Mouse (Mus musculus) stomach, embryonic 14.5 days (tissue): ENCODE results near the gene Krt81. TPM values are rescaled to one million over a fixed set of nuclear protein-coding genes. Genes with fewer than 3 reads are reported as not detected.

Experiments
- ATAC-seq: fragments of 200-750 bp; cut with Nextera tagmentation; 2 replicates; pipeline ENCODE4 v1.8.0; 2017; ENCODE audit warnings: low read depth, moderate TSS enrichment; ENCODE audit not compliant: insufficient number of reproducible peaks, insufficient read depth, low FRiP score
- H3K27ac ChIP-seq: fragments of 300-500 bp; sonication (generic); 2 replicates; pipeline ENCODE4 v1.5.1; 2014; ENCODE audit warnings: mild to moderate bottlenecking, low read length, moderate library complexity, mixed read lengths
- H3K27me3 ChIP-seq: fragments of 300-500 bp; sonication (generic); 2 replicates; pipeline ENCODE4 v1.6.1; 2014; ENCODE audit warnings: low read length, control low read depth, mixed read lengths; ENCODE audit not compliant: control insufficient read depth, insufficient read depth
- H3K36me3 ChIP-seq: fragments of 300-500 bp; sonication (generic); 2 replicates; pipeline ENCODE4 v1.6.1; 2014; ENCODE audit warnings: mild to moderate bottlenecking, control low read depth, low read length, moderate library complexity, mixed read lengths; ENCODE audit not compliant: control insufficient read depth, insufficient read depth
- H3K4me1 ChIP-seq: fragments of 300-500 bp; sonication (generic); 2 replicates; pipeline ENCODE4 v1.6.1; 2014; ENCODE audit warnings: low read length, control low read depth, mixed read lengths; ENCODE audit not compliant: control insufficient read depth, insufficient read depth
- H3K4me2 ChIP-seq: fragments of 300-500 bp; sonication (generic); replicated peaks from 2 replicates; pipeline ENCODE4 v1.6.1; 2014; ENCODE audit warnings: low read depth, low read length, control low read depth
- H3K4me3 ChIP-seq: fragments of 300-500 bp; sonication (generic); 2 replicates; pipeline ENCODE4 v1.5.1; 2014; ENCODE audit warnings: low read depth, low read length, control low read depth
- H3K9ac ChIP-seq: fragments of 300-500 bp; sonication (generic); replicated peaks from 2 replicates; pipeline ENCODE4 v1.6.1; 2014; ENCODE audit warnings: low read depth, mild to moderate bottlenecking, control low read depth, low read length, moderate library complexity, mixed read lengths
- H3K9me3 ChIP-seq: fragments of 300-500 bp; sonication (generic); 2 replicates; pipeline ENCODE4 v1.6.1; 2016; ENCODE audit warnings: low read depth, low read length, control low read depth; ENCODE audit not compliant: control insufficient read depth
- WGBS: fragments of 180-500 bp; shearing (Covaris S2); extraction: QIAGEN DNeasy Blood & Tissue Kit; methylation state at CpG from one replicate; pipeline ENCODE4 v1.1.7; 2014; 5-methylcytosine and 5-hydroxymethylcytosine counted together
- polyA plus RNA-seq: library from polyadenylated mRNA; unstranded; fragments of >200 nt; fragmentation: Nextera tagmentation; extraction: Ambion mirVana; gene quantifications from 2 replicates; pipeline ENCODE4 v1.2.1, GENCODE M21; 2014

Gene Krt81
- not detected in 2 replicates for polyA plus RNA-seq

- H3K27ac ChIP-seq, result no peak within 1 kb of the TSS
- no peak within 1 kb of the TSS for H3K4me3 ChIP-seq
- H3K4me2 ChIP-seq, result no peak within 1 kb of the TSS
- no peaks in the 10 kb centered on the region for H3K36me3 ChIP-seq
- H3K9me3 ChIP-seq, result no peaks in the 10 kb centered on the region
- ATAC-seq, result no peak
- H3K9ac ChIP-seq, result no peak within 1 kb of the TSS
- H3K4me1 ChIP-seq, result no peaks in the 10 kb centered on the region
- no peaks in the 10 kb centered on the region for H3K27me3 ChIP-seq
- WGBS, result 83% methylated on average over 13 of the region's 13 CpGs
These were observed at the start of gene Krt81 for GRCm38 (mm10) chr15:101463651-101464050. Krt81 (minus strand) TSS chr15:101463751.

GRCm38 (mm10) chr15:101508247-101508646, 44.7 kb upstream of the Krt81 start:
- no peaks in the 10 kb centered on the region for H3K9me3 ChIP-seq
- no peak overlapping the region for H3K9ac ChIP-seq
- no peak overlapping the region for H3K4me3 ChIP-seq
- ATAC-seq, result no peak
- no peaks in the 10 kb centered on the region for H3K36me3 ChIP-seq
- no peak overlapping the region for H3K27ac ChIP-seq
- H3K4me1 ChIP-seq, result no peaks in the 10 kb centered on the region
- H3K27me3 ChIP-seq, result no peaks in the 10 kb centered on the region
- 42% methylated on average over 9 of the region's 9 CpGs for WGBS
- H3K4me2 ChIP-seq, result no peak overlapping the region

- Histone ChIP-seq H3K36me3 (no peaks in the 10 kb centered on the region), H3K9ac (no peak overlapping the region), H3K4me1 (no peaks in the 10 kb centered on the region), H3K9me3 (no peaks in the 10 kb centered on the region), H3K4me2 (no peak overlapping the region), H3K27me3 (no peaks in the 10 kb centered on the region), H3K27ac (no peak overlapping the region), H3K4me3 (no peak overlapping the region)
- WGBS, result 46% methylated on average over 14 of the region's 14 CpGs
- no peak for ATAC-seq
These were observed 43.6 kb upstream of the Krt81 start for GRCm38 (mm10) chr15:101506896-101507758.

GRCm38 (mm10) chr15:101497181-101497580, 33.6 kb upstream of the Krt81 start:
- H3K9ac ChIP-seq, result no peak overlapping the region
- no peaks in the 10 kb centered on the region for H3K9me3 ChIP-seq
- H3K4me3 ChIP-seq, result no peak overlapping the region
- no peak overlapping the region for H3K27ac ChIP-seq
- H3K4me2 ChIP-seq, result no peak overlapping the region
- no peaks in the 10 kb centered on the region for H3K27me3 ChIP-seq
- H3K36me3 ChIP-seq, result no peaks in the 10 kb centered on the region
- no peak for ATAC-seq
- 55% methylated on average over 2 of the region's 2 CpGs for WGBS
- peaks cover 5% of the 10 kb centered on the region for H3K4me1 ChIP-seq

- H3K4me3 ChIP-seq, result no peak overlapping the region
- H3K4me2 ChIP-seq, result no peak overlapping the region
- no peak overlapping the region for H3K9ac ChIP-seq
- peaks cover 5% of the 10 kb centered on the region for H3K4me1 ChIP-seq
- 76% methylated on average over 8 of the region's 8 CpGs for WGBS
- H3K27me3 ChIP-seq, result no peaks in the 10 kb centered on the region
- H3K9me3 ChIP-seq, result no peaks in the 10 kb centered on the region
- H3K36me3 ChIP-seq, result no peaks in the 10 kb centered on the region
- no peak for ATAC-seq
- H3K27ac ChIP-seq, result no peak overlapping the region
These were observed 31.7 kb upstream of the Krt81 start for GRCm38 (mm10) chr15:101495266-101495665.

GRCm38 (mm10) chr15:101494203-101494602, 30.7 kb upstream of the Krt81 start:
- 69% methylated on average over 1 of the region's 1 CpGs for WGBS
- no peak for ATAC-seq
- H3K9me3 ChIP-seq, result no peaks in the 10 kb centered on the region
- H3K4me3 ChIP-seq, result no peak overlapping the region
- peaks cover 5% of the 10 kb centered on the region for H3K4me1 ChIP-seq
- H3K36me3 ChIP-seq, result no peaks in the 10 kb centered on the region
- no peak overlapping the region for H3K27ac ChIP-seq
- H3K4me2 ChIP-seq, result no peak overlapping the region
- no peaks in the 10 kb centered on the region for H3K27me3 ChIP-seq
- H3K9ac ChIP-seq, result no peak overlapping the region

- no peak overlapping the region for H3K4me2 ChIP-seq
- H3K9me3 ChIP-seq, result no peaks in the 10 kb centered on the region
- no peak overlapping the region for H3K4me3 ChIP-seq
- peaks cover 5% of the 10 kb centered on the region for H3K4me1 ChIP-seq
- H3K36me3 ChIP-seq, result no peaks in the 10 kb centered on the region
- H3K27ac ChIP-seq, result no peak overlapping the region
- no peak overlapping the region for H3K9ac ChIP-seq
- ATAC-seq, result no peak
- no peaks in the 10 kb centered on the region for H3K27me3 ChIP-seq
- 95% methylated on average over 6 of the region's 6 CpGs for WGBS
These were observed 30.2 kb upstream of the Krt81 start for GRCm38 (mm10) chr15:101493713-101494112.

- H3K4me3 ChIP-seq, result no peak overlapping the region
- no peaks in the 10 kb centered on the region for H3K9me3 ChIP-seq
- peaks cover 5% of the 10 kb centered on the region for H3K4me1 ChIP-seq
- no peak for ATAC-seq
- no peak overlapping the region for H3K27ac ChIP-seq
- no peaks in the 10 kb centered on the region for H3K27me3 ChIP-seq
- H3K9ac ChIP-seq, result no peak overlapping the region
- 37% methylated on average over 8 of the region's 8 CpGs for WGBS
- H3K4me2 ChIP-seq, result no peak overlapping the region
- H3K36me3 ChIP-seq, result no peaks in the 10 kb centered on the region
These were observed 29.2 kb upstream of the Krt81 start for GRCm38 (mm10) chr15:101492718-101493117.

GRCm38 (mm10) chr15:101491431-101491830, 27.9 kb upstream of the Krt81 start, which contains the start of gene Krt83:
Krt83 (minus strand) TSS chr15:101491512.
- Histone ChIP-seq H3K4me2 (no peak within 1 kb of the TSS), H3K4me3 (no peak within 1 kb of the TSS), H3K27ac (no peak within 1 kb of the TSS), H3K27me3 (no peaks in the 10 kb centered on the region), H3K36me3 (no peaks in the 10 kb centered on the region), H3K9ac (no peak within 1 kb of the TSS), H3K4me1 (peaks cover 5% of the 10 kb centered on the region), H3K9me3 (no peaks in the 10 kb centered on the region)
- 82% methylated on average over 6 of the region's 6 CpGs for WGBS
- ATAC-seq, result no peak
